Mouse (Mus musculus) layer of hippocampus, postnatal 14 days (tissue): ENCODE measurements around the gene H2al1o. TPM values are rescaled to one million over a fixed set of nuclear protein-coding genes. Genes with fewer than 3 reads are reported as not detected.
A peak's percentile ranks its signal among the peaks of the same experiment; 100 is the strongest.
"Not testable (repeated sequence)": the region's sequence is repeated elsewhere in the genome, so short reads cannot be mapped to it uniquely, and the experiment has no call there.

Experiments
- DNase-seq, 2 experiments: peaks; one replicate each; pipeline ENCODE4 v3.0.0; 2021 to 2022; ENCODE audit warnings: low spot score in 2 of 2, mixed read lengths in 1 of 2
- long read RNA-seq, 2 experiments: library from polyadenylated mRNA; stranded (forward); transcript quantifications; one replicate each; pipeline ENCODE4 v2.0.0; 2021
- total RNA-seq, 2 experiments: library from RNA; stranded (reverse); gene quantifications; 2 replicates each; pipeline ENCODE4 v1.2.3; 2021

The H2al1o gene
- total RNA-seq, result not detected
- long read RNA-seq, experiment 1, result 0 reads
- long read RNA-seq, experiment 2, result 0 reads

DNA sequence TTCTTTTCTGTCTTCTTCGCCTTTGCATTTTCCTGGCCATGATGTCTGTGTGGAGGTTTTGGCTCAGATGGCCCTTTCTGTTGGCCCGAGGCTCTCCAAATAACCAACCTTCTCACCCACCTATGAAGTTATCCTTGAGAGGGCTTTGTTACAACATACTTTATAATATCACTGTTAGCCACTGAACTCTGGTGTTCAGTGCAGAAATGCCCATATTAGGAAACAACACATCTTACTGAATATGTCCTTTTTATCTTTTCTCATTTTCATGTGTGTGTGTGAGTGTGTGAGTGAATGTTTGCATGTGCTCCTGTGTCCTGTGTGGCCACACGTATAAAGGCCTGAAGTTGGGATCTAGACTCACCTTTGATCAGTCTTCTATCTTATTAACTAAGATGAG, at the start of gene H2al1o:
TSS of gene H2al1o (minus strand) at position 101 of the 400 bp plus-strand sequence.
- DNase-seq, result not testable (repeated sequence)

DNA sequence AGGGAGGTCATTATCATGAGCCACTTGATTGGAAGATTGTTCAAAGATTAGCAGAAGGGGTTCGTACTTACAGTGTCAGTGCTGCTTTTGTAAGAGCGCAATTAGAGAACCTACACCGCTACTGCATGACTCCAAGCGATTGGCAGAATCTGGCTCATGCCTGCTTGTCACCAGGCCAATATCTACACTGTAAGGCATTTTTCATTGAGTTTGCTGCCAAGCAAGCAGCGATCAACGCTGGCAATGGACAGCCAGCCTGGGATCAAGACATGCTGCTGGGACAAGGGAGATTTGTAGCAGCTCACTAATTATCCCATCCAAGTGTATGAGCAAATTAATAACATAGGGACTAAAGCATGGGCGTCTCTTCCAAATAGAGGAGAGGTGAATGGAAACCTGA, 25.8 kb upstream of the H2al1o start:
- peak in 1 of 2 experiments; percentile 3 for DNase-seq

- no peak for DNase-seq
Observed at GRCm38 (mm10) chrX:9536881-9537280, 35.3 kb downstream of the H2al1o start.

Other genes with a start within 250 kb of the H2al1o start
- 1 to 10 TPM in 1 of 2 experiments, not detected in 1; 1.5 TPM for gene H2al1k, start 221.8 kb downstream of the H2al1o start, total RNA-seq
- gene Cybb, start 84.6 kb downstream of the H2al1o start, total RNA-seq, result under 1 TPM; 0.21 to 0.83 TPM
- 100 to 1,000 TPM; 138 to 142 TPM for gene Dynlt3, start 90.6 kb upstream of the H2al1o start, total RNA-seq